Mouse (Mus musculus) E14TG2a.4 (cell line): ENCODE data around the gene Kctd13.

Experiments
- CTCF ChIP-seq: conservative IDR thresholded peaks from 2 replicates; pipeline ENCODE4 v1.5.1; 2014; ENCODE audit warnings: low read length
- NANOG ChIP-seq: IDR thresholded peaks from 2 replicates; pipeline ENCODE4 v1.6.1; 2014; ENCODE audit warnings: borderline replicate concordance, low read length, mixed read lengths
- POU5F1 ChIP-seq: IDR thresholded peaks from 2 replicates; pipeline ENCODE4 v1.6.1; 2014; ENCODE audit warnings: low read length, borderline replicate concordance

DNA sequence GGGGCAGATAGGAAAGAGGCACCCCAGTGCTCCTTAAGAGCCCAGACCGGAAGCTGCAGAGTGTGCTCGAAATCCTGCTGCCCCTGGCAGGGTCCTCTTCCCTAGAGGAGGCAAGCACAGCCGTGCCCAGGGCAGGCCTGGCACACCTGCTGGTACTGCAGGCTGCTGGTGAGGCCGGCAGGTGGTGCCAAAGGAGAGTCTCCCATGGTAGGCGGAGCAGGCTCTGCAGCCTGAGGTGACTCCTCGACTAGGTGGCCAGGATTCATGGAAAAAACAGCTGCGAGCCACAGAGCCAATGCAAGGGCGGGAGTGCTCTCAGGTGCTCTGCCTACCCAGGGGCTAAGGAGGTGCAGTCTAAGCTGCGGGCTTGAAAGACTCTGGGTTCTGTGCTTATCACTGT lies 57.6 kb downstream of the Kctd13 start:
- TF ChIP-seq CTCF (no peak; the same call in 1 of the 2 replicates), POU5F1 (no peak), NANOG (no peak)
